In the genomic region with DNA sequence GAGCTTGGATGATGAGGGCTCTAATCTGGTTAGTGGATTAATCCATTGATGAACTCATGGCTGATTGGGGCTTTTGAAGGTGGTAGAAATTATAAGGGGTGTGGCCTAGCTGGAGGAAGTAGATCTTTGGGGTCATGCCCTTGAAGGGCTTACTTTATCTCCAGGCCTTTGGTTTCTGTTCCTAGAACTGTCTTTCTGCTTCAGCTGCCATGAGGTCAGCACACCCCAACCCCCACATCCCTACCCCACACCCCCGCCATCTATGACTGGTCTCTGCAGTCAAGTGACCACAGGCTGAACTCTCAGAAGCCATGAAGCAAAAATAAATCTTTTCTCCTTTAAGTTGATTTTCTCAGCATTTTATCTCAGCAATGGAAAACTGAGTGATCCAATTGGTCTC, we compare ENCODE assay signal across 23 mouse cellular contexts.
"Had no signal": no experiment of that assay in that cellular context is flagged by ENCODE, and none has a peak within 500 bp of the region (broad histone marks: within the 10 kb centered on the region; RNA-seq: fewer than 3 reads in every experiment).

No protein-coding gene starts in this region.

- DNase-seq: kidney, adult 2 months; kidney, postnatal 10 days; kidney, postnatal 36 days; layer of hippocampus, adult 9-11 months; layer of hippocampus, postnatal 36 days; liver; lung, adult 18-20 months; lung, postnatal 10 days; lung, postnatal 36 days; thymus, adult 2 months; thymus, postnatal 14 days; thymus, postnatal 4 days had no signal

- H3K36me3 ChIP-seq: kidney, embryonic 15.5 days; limb, embryonic 10.5 days; limb, embryonic 13.5 days; liver, embryonic 12.5 days; liver, embryonic 15.5 days; lung, embryonic 15.5 days; midbrain, embryonic 12.5 days; midbrain, embryonic 15.5 days; neural tube, embryonic 12.5 days; neural tube, embryonic 15.5 days had no signal

- H3K27ac ChIP-seq: kidney, embryonic 15.5 days; limb, embryonic 10.5 days; limb, embryonic 13.5 days; liver, embryonic 12.5 days; liver, embryonic 15.5 days; lung, embryonic 15.5 days; midbrain, embryonic 12.5 days; midbrain, embryonic 15.5 days; neural tube, embryonic 12.5 days; neural tube, embryonic 15.5 days; stomach, postnatal 0 days had no signal

- H3K9me3 ChIP-seq: kidney, embryonic 15.5 days; limb, embryonic 10.5 days; limb, embryonic 13.5 days; liver, embryonic 12.5 days; liver, embryonic 15.5 days; lung, embryonic 15.5 days; midbrain, embryonic 12.5 days; midbrain, embryonic 15.5 days; neural tube, embryonic 12.5 days; neural tube, embryonic 15.5 days had no signal

- H3K4me3 ChIP-seq: kidney, embryonic 15.5 days; limb, embryonic 10.5 days; limb, embryonic 13.5 days; liver, embryonic 12.5 days; liver, embryonic 15.5 days; lung, embryonic 15.5 days; midbrain, embryonic 12.5 days; midbrain, embryonic 15.5 days; neural tube, embryonic 12.5 days; neural tube, embryonic 15.5 days had no signal

- ATAC-seq: liver, embryonic 12.5 days; midbrain, embryonic 15.5 days had no signal
